Mouse (Mus musculus) embryonic fibroblast, embryonic 13.5 days (primary cell): ENCODE results near the gene Gm10295. TPM values are rescaled to one million over a fixed set of nuclear protein-coding genes. Genes with fewer than 3 reads are reported as not detected.

Experiments
- H3K27ac ChIP-seq: 2 replicates; pipeline ENCODE4 v1.5.1; 2012; ENCODE audit warnings: low read length, control low read depth, inconsistent platforms; ENCODE audit not compliant: insufficient read depth
- H3K4me1 ChIP-seq: 2 replicates; pipeline ENCODE4 v1.6.1; 2011; ENCODE audit warnings: low read length; ENCODE audit not compliant: control insufficient read depth, insufficient read depth
- H3K4me3 ChIP-seq: 2 replicates; pipeline ENCODE4 v1.5.1; 2011; ENCODE audit warnings: mild to moderate bottlenecking, control low read depth, low read length; ENCODE audit not compliant: insufficient read depth
- CTCF ChIP-seq: IDR thresholded peaks from 2 replicates; pipeline ENCODE4 v1.5.1; 2011; ENCODE audit warnings: mild to moderate bottlenecking, control low read depth, low read length, moderate library complexity, borderline replicate concordance; ENCODE audit not compliant: insufficient read depth
- POLR2A ChIP-seq: IDR thresholded peaks from 2 replicates; pipeline ENCODE4 v1.6.1; 2011; ENCODE audit warnings: low read depth, mild to moderate bottlenecking, control low read depth, low read length, moderate library complexity
- polyA plus RNA-seq: library from polyadenylated mRNA; stranded (reverse); fragments of >200 nt; gene quantifications from 2 replicates; pipeline ENCODE4 v1.2.4, GENCODE M21; 2011; ENCODE audit warnings: low read depth; ENCODE audit not compliant: missing spikeins, insufficient read length

Gm10295 gene
- polyA plus RNA-seq, 1 experiment = not detected

DNA sequence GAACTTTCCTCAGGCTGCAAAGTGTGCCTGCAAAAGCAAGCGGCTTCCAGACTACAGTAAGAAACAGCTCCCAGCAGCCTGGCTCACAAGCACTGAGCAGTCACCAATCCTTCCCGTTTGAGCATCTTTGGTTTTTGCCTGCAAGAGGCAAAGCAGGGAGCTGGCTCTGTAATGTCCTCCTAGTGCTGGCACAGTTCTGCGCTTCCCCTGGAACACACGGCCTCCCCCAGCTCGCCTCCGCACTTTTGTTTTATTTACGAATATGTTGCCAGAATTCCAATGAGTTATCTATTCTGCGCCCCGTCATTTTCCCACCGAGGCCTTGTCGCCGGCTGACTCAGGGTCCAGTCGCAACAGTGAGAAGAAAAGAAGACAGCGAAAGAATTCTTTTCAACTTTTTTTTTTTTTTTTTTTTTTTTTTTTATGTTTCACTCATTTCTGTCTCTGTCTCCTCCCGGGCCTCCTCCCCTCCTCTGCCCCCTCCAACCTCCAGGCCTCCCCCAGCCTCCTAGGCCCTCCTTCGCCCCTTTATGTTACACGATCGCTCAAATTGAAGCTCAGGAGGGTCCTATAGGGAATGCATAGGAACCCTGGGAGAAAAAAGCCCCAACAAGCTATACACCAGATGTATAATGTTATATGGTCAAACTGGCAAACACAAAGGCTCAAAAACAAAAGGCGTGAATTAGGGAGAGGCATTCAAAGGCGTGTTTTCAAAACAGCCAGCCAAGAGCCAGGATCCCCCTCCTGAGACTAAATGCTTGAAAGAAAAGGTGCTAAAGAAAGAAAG lies 32.3 kb upstream of the Gm10295 start:
- H3K4me3 ChIP-seq = no peak overlapping the region
- peaks cover 7% of the 10 kb centered on the region for H3K4me1 ChIP-seq
- H3K27ac ChIP-seq = no peak overlapping the region
- no peak for TF ChIP-seq CTCF
- TF ChIP-seq POLR2A = no peak

DNA sequence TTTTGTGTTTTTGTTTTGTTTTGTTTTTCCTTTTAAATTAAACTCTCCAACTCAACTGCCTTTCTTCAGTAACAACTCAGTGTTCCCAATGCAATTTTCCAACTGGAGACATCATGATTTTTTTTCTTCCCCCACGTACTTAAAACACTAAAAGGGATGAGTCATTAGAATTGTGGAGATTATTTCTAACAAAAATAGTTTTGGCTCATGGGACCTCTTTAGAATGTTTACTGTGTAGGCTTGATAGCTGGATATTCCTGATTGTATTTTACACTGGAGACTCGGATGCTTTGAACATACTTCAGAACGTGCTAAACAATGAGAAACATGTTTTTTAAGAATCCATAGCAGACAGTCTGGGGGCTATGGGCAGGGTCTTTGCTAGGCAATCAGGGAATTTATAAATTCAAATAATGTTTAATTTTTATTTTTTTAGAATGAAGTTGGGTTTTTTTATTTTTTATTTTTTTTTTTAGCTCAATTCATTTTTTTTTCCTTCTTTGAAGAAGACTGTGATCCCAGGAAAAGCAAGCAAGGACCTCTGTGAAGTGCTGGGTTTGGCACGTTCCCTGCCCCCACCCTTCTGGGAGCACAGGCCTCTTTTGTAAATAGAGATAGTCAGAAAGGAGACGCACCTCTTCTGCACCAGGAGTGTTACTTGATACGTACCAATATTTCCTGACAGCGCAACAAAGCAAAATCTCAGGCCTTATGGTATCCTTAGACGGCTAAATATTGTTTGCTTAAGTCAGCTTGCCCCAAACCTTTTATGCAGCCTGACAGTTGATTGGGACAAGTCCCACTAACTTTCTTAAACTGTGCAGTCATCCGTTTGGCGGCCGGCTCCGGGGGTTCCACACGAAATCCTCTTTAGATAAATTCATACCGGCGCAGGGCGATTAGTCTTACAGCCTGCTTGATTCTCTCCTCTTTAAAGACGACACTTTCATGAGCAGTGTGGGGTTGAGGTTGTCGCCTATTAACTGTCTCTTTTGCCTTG lies 28.8 kb upstream of the Gm10295 start:
- TF ChIP-seq POLR2A (no peak), CTCF (no peak)
- Histone ChIP-seq H3K4me1 (peaks cover 7% of the 10 kb centered on the region), H3K27ac (no peak overlapping the region), H3K4me3 (no peak overlapping the region)

DNA sequence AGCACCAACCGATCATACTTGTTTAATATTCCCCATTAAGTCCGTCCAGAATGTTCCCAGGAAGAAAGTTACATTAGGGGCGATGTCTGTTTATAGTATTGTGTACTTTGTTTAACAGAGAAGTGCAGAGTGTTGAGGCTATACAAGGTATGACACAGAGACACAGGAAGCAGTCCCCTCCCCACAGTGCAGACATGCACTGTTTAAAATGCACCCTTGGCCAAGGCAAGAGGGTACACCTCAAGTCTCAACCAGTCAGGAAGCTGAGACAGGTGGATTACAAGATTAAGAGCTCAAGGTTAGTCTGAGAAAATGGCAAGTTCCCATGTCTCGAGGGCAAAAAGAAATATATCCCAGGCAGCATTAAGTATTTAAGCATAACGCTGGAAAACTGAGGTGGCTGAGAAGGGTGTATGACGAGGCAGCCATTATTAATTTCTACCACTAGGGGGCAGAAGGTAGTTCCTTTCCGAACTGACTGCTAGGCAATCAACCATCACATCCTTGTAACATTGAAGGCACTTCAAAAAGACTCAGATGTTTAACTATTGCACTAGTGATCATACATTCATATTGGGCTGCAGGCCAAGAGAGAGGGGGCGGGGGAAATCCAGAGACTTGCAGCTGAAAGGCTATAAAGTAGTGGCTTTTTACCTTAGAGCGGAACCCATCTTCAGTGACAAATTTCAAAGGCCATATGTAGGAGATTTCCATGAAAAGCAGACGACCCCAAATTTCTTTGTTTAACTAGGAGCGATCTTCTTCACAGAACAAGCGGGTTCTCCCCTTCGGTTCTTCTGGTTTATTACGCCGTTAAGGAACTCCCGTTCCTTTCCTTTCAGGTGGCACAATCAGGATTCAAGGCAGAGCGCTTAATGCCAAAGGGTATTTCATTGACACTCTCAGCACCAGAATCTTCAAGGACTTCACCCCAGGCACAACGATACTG lies 27.8 kb upstream of the Gm10295 start:
- TF ChIP-seq CTCF (no peak), POLR2A (no peak)
- Histone ChIP-seq H3K4me1 (peaks cover 10% of the 10 kb centered on the region), H3K4me3 (no peak overlapping the region), H3K27ac (no peak overlapping the region)

DNA sequence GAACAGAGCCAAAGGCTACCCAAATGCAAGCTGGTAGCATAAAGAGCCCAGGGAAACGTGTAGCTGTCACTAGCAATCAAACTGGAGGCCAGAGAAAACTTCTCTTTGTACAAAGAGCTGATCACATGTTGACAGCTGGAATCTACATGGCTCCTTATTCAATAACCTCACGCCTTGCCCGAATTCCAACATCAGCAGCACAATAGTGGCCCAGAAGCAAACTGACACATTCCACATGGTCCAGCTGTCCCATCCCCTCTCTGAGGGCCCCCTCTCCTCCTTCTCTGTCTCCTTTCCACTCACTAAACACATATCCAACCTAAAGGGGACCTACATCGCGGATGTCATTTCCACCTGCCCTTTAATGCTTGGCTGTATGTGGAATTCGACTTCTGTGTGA lies 26.7 kb upstream of the Gm10295 start:
- Histone ChIP-seq H3K4me1 (peaks cover 12% of the 10 kb centered on the region), H3K4me3 (no peak overlapping the region), H3K27ac (no peak overlapping the region)
- TF ChIP-seq POLR2A = no peak
- no peak for TF ChIP-seq CTCF

DNA sequence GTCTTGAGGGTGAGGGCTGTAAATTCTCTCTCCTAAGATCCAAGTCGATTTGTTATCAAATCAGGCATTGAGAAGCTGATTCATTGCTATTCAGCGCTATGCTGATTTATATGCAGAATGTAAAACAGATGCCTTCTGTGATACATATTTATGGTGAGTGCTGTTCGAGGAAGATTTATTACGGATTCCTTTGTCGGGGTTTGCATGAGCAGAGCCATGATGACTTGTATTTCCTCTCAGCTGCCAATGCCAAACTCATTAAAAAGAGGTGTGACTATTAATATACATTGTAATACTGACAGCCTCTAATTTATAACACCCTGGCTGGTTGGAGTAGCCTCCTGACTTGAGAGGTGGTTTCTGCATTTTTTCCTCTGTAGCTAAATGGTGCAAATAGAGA lies 22.8 kb upstream of the Gm10295 start:
- Histone ChIP-seq H3K4me1 (0 out of 2 replicates have a peak, but pooled peaks cover 5% of the 10 kb centered on the region), H3K27ac (no peak overlapping the region)
- TF ChIP-seq POLR2A = no peak
- no peak for TF ChIP-seq CTCF

DNA sequence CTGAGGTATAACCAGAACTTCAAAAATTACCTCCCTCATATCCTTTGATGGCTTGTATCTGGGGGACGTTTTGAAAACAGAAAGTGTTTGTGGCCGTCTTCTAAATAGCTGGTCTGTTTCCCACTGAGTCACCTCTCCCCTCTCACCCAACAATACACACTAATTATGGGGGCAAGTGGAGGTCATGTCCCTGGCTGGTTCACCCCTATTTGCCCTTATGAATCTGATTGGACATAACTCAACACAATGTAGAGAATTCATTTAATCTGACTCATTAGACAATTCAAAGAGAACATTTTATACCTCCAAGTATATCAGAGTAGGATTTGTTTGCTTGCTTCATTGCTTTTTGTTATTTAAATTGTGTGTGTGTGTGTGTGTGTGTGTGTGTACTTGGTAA lies 20.6 kb upstream of the Gm10295 start:
- Histone ChIP-seq H3K27ac (no peak overlapping the region), H3K4me3 (no peak overlapping the region)

More for the DNA sequence above, 22.8 kb upstream of the Gm10295 start:
- no peak overlapping the region for H3K4me3 ChIP-seq

DNA sequence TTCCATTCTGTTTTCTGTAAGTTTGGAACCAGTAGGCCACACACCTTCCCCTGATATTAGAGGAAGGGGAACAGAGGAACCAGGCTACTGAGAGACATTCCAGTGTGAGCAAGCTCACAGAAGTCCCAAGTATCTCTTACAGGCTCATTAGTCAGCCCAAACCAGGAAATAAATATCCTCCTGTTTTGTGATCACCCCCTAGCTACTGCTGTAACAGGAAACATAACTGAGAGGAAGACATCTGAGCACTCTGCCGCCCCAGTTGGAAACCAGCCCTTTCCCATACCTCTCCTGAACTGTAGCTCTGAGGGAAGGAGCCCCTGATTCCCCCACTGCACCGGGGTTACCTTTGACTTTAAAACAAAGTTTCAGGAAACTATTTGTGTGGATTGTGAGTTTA lies 19.5 kb upstream of the Gm10295 start:
- no peak overlapping the region for H3K4me3 ChIP-seq
- TF ChIP-seq POLR2A (no peak), CTCF (no peak)
- H3K4me1 ChIP-seq = 0 out of 2 replicates have a peak, but pooled peaks cover 5% of the 10 kb centered on the region
- no peak overlapping the region for H3K27ac ChIP-seq

More for the DNA sequence above, 20.6 kb upstream of the Gm10295 start:
- no peak for TF ChIP-seq CTCF
- no peak for TF ChIP-seq POLR2A
- 0 out of 2 replicates have a peak, but pooled peaks cover 5% of the 10 kb centered on the region for H3K4me1 ChIP-seq

DNA sequence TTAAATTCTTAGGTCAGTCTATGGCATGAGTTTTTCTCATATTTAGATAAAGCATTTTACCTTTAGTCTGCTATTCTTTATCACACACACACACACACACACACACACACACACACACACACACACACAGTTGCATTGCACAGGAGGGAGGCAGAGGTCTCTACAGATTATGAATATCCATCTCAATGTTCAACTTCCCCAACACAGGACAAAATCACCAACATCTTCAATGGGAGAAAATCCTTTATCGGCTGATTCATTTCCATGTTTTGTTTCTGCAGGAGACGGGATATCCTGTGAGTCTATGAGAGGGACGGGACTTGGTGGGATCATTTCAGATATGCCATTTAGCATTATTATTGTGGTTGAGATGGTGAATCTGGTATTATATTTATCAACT lies 18.8 kb upstream of the Gm10295 start:
- 0 out of 2 replicates have a peak, but pooled peaks cover 5% of the 10 kb centered on the region for H3K4me1 ChIP-seq
- TF ChIP-seq POLR2A (no peak), CTCF (no peak)

More for the DNA sequence above, 18.8 kb upstream of the Gm10295 start:
- Histone ChIP-seq H3K4me3 (no peak overlapping the region), H3K27ac (no peak overlapping the region)
